Mouse (Mus musculus) forebrain, embryonic 13.5 days (tissue): ENCODE results near the gene Dclre1c. TPM values are rescaled to one million over a fixed set of nuclear protein-coding genes. Genes with fewer than 3 reads are reported as not detected.
"Not testable (repeated sequence)": the region's sequence is repeated elsewhere in the genome, so short reads cannot be mapped to it uniquely, and the experiment has no call there.

Experiments used
- ATAC-seq: fragments of 200-750 bp; cut with Nextera tagmentation; 2 replicates; pipeline ENCODE4 v1.8.0; 2017
- H3K27ac ChIP-seq: fragments of 300-500 bp; sonication (generic); 2 replicates; pipeline ENCODE4 v1.5.1; 2015; ENCODE audit warnings: inconsistent platforms, mild to moderate bottlenecking, moderate library complexity
- H3K27me3 ChIP-seq: fragments of 300-500 bp; sonication (generic); 2 replicates; pipeline ENCODE4 v1.6.1; 2015; ENCODE audit warnings: mild to moderate bottlenecking, inconsistent platforms
- H3K36me3 ChIP-seq: fragments of 300-500 bp; sonication (generic); 2 replicates; pipeline ENCODE4 v1.6.1; 2015; ENCODE audit warnings: mild to moderate bottlenecking, inconsistent platforms; ENCODE audit not compliant: poor library complexity, severe bottlenecking
- H3K4me1 ChIP-seq: fragments of 300-500 bp; sonication (generic); 2 replicates; pipeline ENCODE4 v1.6.1; 2015; ENCODE audit warnings: inconsistent platforms
- H3K4me2 ChIP-seq: fragments of 300-500 bp; sonication (generic); 2 replicates; pipeline ENCODE4 v1.6.1; 2015; ENCODE audit warnings: inconsistent platforms, mild to moderate bottlenecking, moderate library complexity
- H3K4me3 ChIP-seq: fragments of 300-500 bp; sonication (generic); 2 replicates; pipeline ENCODE4 v1.5.1; 2015; ENCODE audit warnings: mild to moderate bottlenecking, inconsistent platforms
- H3K9ac ChIP-seq: fragments of 300-500 bp; sonication (generic); 2 replicates; pipeline ENCODE4 v1.6.1; 2015; ENCODE audit warnings: mild to moderate bottlenecking, inconsistent platforms
- H3K9me3 ChIP-seq: fragments of 300-500 bp; sonication (generic); replicated peaks from 2 replicates; pipeline ENCODE4 v1.6.1; 2016; ENCODE audit warnings: inconsistent platforms
- WGBS: fragments of 180-500 bp; shearing (Covaris S2); methylation state at CpG from one replicate; pipeline ENCODE4 v1.1.7; 2015; 5-methylcytosine and 5-hydroxymethylcytosine counted together
- polyA plus RNA-seq: library from polyadenylated mRNA; unstranded; fragments of >200 nt; fragmentation: Nextera tagmentation; extraction: Ambion mirVana; gene quantifications from 2 replicates; pipeline ENCODE4 v1.2.1, GENCODE M21; 2015

Dclre1c gene
- polyA plus RNA-seq: 8.1 and 9.3 TPM in 2 replicates

- peak within 1 kb of the TSS; percentile 84 for H3K4me2 ChIP-seq
- H3K4me1 ChIP-seq: peaks cover 25% of the 10 kb centered on the region
- peaks cover 3% of the 10 kb centered on the region; the same call in 1 of the 2 replicates for H3K36me3 ChIP-seq
- H3K9me3 ChIP-seq: no peaks in the 10 kb centered on the region
- no peak within 1 kb of the TSS for H3K27ac ChIP-seq
- WGBS: 1% methylated on average over 29 of the region's 29 CpGs
- H3K9ac ChIP-seq: peak within 1 kb of the TSS; percentile 72
- no peaks in the 10 kb centered on the region for H3K27me3 ChIP-seq
- peak within 1 kb of the TSS; percentile 77 for H3K4me3 ChIP-seq
- ATAC-seq: peak; percentile 100
These were observed at the start of gene Dclre1c for GRCm38 (mm10) chr2:3423841-3424578. Gene Dclre1c (plus strand): TSS chr2:3424131.

GRCm38 (mm10) chr2:3387105-3387860 is 36.6 kb upstream of the Dclre1c start:
- WGBS: 76% methylated on average over 6 of the region's 6 CpGs
- no peak for ATAC-seq
- no peaks in the 10 kb centered on the region for H3K27me3 ChIP-seq

GRCm38 (mm10) chr2:3391945-3392344 is 32.0 kb upstream of the Dclre1c start:
- no peak for ATAC-seq
- H3K4me1 ChIP-seq: no peaks in the 10 kb centered on the region
- H3K36me3 ChIP-seq: no peaks in the 10 kb centered on the region
- no peaks in the 10 kb centered on the region for H3K27me3 ChIP-seq
- H3K4me2 ChIP-seq: no peak overlapping the region
- H3K4me3 ChIP-seq: no peak overlapping the region
- no peak overlapping the region for H3K27ac ChIP-seq
- H3K9me3 ChIP-seq: no peaks in the 10 kb centered on the region
- WGBS: 72% methylated on average over 2 of the region's 2 CpGs
- H3K9ac ChIP-seq: no peak overlapping the region

More at GRCm38 (mm10) chr2:3387105-3387860, 36.6 kb upstream of the Dclre1c start:
- Histone ChIP-seq H3K4me2 (no peak overlapping the region), H3K27ac (no peak overlapping the region), H3K4me3 (no peak overlapping the region), H3K4me1 (no peaks in the 10 kb centered on the region), H3K9me3 (no peaks in the 10 kb centered on the region), H3K36me3 (no peaks in the 10 kb centered on the region), H3K9ac (no peak overlapping the region)

GRCm38 (mm10) chr2:3397110-3397509 is 26.8 kb upstream of the Dclre1c start, which contains the start of gene Olah:
Gene Olah (minus strand): TSS chr2:3397210.
- not testable (repeated sequence) for H3K27me3 ChIP-seq, H3K9ac ChIP-seq, H3K27ac ChIP-seq, H3K4me1 ChIP-seq, H3K9me3 ChIP-seq, ATAC-seq, H3K4me3 ChIP-seq, H3K4me2 ChIP-seq, H3K36me3 ChIP-seq
- 65% methylated on average over 10 of the region's 10 CpGs for WGBS

- no peak for ATAC-seq
- 82% methylated on average over 4 of the region's 4 CpGs for WGBS
- Histone ChIP-seq H3K9ac (no peak overlapping the region), H3K36me3 (no peaks in the 10 kb centered on the region), H3K4me3 (no peak overlapping the region), H3K27ac (no peak overlapping the region), H3K4me1 (no peaks in the 10 kb centered on the region), H3K9me3 (no peaks in the 10 kb centered on the region), H3K4me2 (no peak overlapping the region), H3K27me3 (no peaks in the 10 kb centered on the region)
These were observed 17.9 kb upstream of the Dclre1c start for GRCm38 (mm10) chr2:3405981-3406380.

- Histone ChIP-seq H3K9me3 (no peaks in the 10 kb centered on the region), H3K4me2 (no peak overlapping the region), H3K4me1 (no peaks in the 10 kb centered on the region), H3K27me3 (no peaks in the 10 kb centered on the region), H3K36me3 (no peaks in the 10 kb centered on the region), H3K9ac (no peak overlapping the region), H3K27ac (no peak overlapping the region), H3K4me3 (no peak overlapping the region)
- ATAC-seq: no peak
- WGBS: 84% methylated on average over 7 of the region's 7 CpGs
These were observed 16.2 kb upstream of the Dclre1c start for GRCm38 (mm10) chr2:3407756-3408155.

GRCm38 (mm10) chr2:3414241-3414640 is 9.7 kb upstream of the Dclre1c start:
- WGBS: 23% methylated on average over 4 of the region's 4 CpGs
- no peak overlapping the region for H3K4me3 ChIP-seq
- no peaks in the 10 kb centered on the region for H3K9me3 ChIP-seq
- no peak for ATAC-seq
- H3K4me1 ChIP-seq: peaks cover 4% of the 10 kb centered on the region
- H3K27me3 ChIP-seq: peaks cover 27% of the 10 kb centered on the region
- no peaks in the 10 kb centered on the region for H3K36me3 ChIP-seq
- H3K9ac ChIP-seq: no peak overlapping the region
- H3K4me2 ChIP-seq: no peak overlapping the region
- H3K27ac ChIP-seq: no peak overlapping the region

- H3K36me3 ChIP-seq: no peaks in the 10 kb centered on the region
- 68% methylated on average over 1 of the region's 1 CpGs for WGBS
- H3K9me3 ChIP-seq: no peaks in the 10 kb centered on the region
- peaks cover 27% of the 10 kb centered on the region for H3K27me3 ChIP-seq
- H3K27ac ChIP-seq: no peak overlapping the region
- no peak overlapping the region for H3K4me3 ChIP-seq
- ATAC-seq: no peak
- peaks cover 15% of the 10 kb centered on the region for H3K4me1 ChIP-seq
- H3K9ac ChIP-seq: no peak overlapping the region
- no peak overlapping the region for H3K4me2 ChIP-seq
These were observed 8.3 kb upstream of the Dclre1c start for GRCm38 (mm10) chr2:3415676-3416075.

- 2% methylated on average over 38 of the region's 38 CpGs for WGBS
- Histone ChIP-seq H3K27me3 (peaks cover 27% of the 10 kb centered on the region), H3K4me1 (peaks cover 21% of the 10 kb centered on the region), H3K4me2 (peak overlapping the region; percentile 63), H3K9me3 (no peaks in the 10 kb centered on the region), H3K27ac (no peak overlapping the region), H3K36me3 (no peaks in the 10 kb centered on the region), H3K9ac (peak overlapping the region; percentile 56), H3K4me3 (peak overlapping the region; percentile 48)
- ATAC-seq: peak; percentile 94
These were observed 5.0 kb upstream of the Dclre1c start for GRCm38 (mm10) chr2:3418883-3419431.

GRCm38 (mm10) chr2:3420157-3420556 is 3.8 kb upstream of the Dclre1c start:
- Histone ChIP-seq H3K4me2 (no peak overlapping the region), H3K27me3 (peaks cover 24% of the 10 kb centered on the region), H3K9ac (no peak overlapping the region), H3K27ac (no peak overlapping the region), H3K9me3 (no peaks in the 10 kb centered on the region), H3K36me3 (no peaks in the 10 kb centered on the region), H3K4me1 (peaks cover 29% of the 10 kb centered on the region), H3K4me3 (no peak overlapping the region)
- no peak for ATAC-seq
- 40% methylated on average over 4 of the region's 4 CpGs for WGBS

- Histone ChIP-seq H3K27me3 (peaks cover 5% of the 10 kb centered on the region; the same call in 1 of the 2 replicates), H3K9me3 (no peaks in the 10 kb centered on the region), H3K4me2 (peak within 1 kb of the TSS; percentile 84), H3K27ac (no peak within 1 kb of the TSS), H3K4me1 (peaks cover 29% of the 10 kb centered on the region), H3K36me3 (no peaks in the 10 kb centered on the region), H3K9ac (no peak within 1 kb of the TSS), H3K4me3 (peak within 1 kb of the TSS; percentile 77; the same call in 1 of the 2 replicates)
- ATAC-seq: no peak
- 66% methylated on average over 3 of the region's 3 CpGs for WGBS
These were observed 1.4 kb upstream of the Dclre1c start, which contains the start of gene Meig1 for GRCm38 (mm10) chr2:3422548-3422947. Gene Meig1 (minus strand): TSS chr2:3422648.

- Histone ChIP-seq H3K27me3 (no peaks in the 10 kb centered on the region), H3K4me1 (peaks cover 25% of the 10 kb centered on the region), H3K36me3 (peaks cover 3% of the 10 kb centered on the region; the same call in 1 of the 2 replicates), H3K27ac (no peak overlapping the region), H3K4me3 (peak overlapping the region; percentile 77), H3K9me3 (no peaks in the 10 kb centered on the region), H3K9ac (peak overlapping the region; percentile 72), H3K4me2 (peak overlapping the region; percentile 84)
- no peak for ATAC-seq
- 6% methylated on average over 10 of the region's 10 CpGs for WGBS
These were observed 614 bp downstream of the Dclre1c start for GRCm38 (mm10) chr2:3424579-3424910.
